Mouse (Mus musculus) heart, adult 18-20 months (tissue): ENCODE results near the gene Olfr1393. TPM values are rescaled to one million over a fixed set of nuclear protein-coding genes. Genes with fewer than 3 reads are reported as not detected.
"Not testable (repeated sequence)": the region's sequence is repeated elsewhere in the genome, so short reads cannot be mapped to it uniquely, and the experiment has no call there.

ENCODE experiments used
- DNase-seq, 2 experiments: peaks; one replicate each; pipeline ENCODE4 v3.0.0; 2021 to 2022; ENCODE audit warnings: mixed read lengths in 1 of 2
- total RNA-seq, 2 experiments: library from RNA; stranded (reverse); gene quantifications; 2 replicates each; pipeline ENCODE4 v1.2.3; 2021

The Olfr1393 gene
- total RNA-seq, 2 experiments from 2014 or later: 0.41 to 0.69 TPM

DNA sequence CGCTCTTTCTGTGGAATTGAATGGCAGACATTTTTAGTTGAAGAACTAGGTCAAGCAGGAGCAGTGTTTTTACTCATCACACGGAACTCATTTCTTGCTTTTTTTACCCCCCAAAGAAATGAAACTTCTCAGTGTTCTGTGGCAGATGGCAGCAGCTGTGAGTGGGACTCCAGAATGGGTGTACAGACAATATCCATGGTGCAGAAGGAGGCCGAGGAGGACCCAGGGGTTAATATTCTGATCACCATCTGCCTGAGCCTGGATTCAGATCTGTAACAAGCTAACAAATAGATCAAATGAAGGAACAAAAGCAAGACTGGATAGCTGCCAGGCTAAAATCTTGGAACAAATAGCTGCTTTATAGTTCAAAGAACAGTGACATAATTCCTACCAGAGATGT, 14.7 kb downstream of the Olfr1393 start:
- DNase-seq: no peak

DNA sequence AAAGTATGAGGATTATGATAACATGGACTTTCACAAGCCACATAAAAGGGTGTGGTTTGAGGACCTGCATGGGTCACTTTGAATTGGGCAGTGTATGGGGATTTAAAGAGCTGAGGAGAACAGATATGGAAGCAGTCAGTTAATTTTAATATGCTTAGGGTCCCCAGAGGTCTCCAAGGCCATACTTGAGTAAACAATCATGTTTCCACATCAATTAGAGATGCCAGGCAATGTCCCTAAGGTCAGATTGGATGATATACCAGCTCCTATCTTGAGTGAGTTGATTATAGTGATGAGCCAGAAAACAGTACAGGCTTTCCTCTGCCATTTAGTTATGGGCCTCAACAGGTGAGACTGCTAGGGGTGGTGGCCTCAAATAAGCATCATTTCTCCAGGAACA, 26.3 kb downstream of the Olfr1393 start, which contains the start of gene Olfr10:
TSS of gene Olfr10 (plus strand) at position 301 of the 400 bp plus-strand sequence.
- DNase-seq: no peak

DNA sequence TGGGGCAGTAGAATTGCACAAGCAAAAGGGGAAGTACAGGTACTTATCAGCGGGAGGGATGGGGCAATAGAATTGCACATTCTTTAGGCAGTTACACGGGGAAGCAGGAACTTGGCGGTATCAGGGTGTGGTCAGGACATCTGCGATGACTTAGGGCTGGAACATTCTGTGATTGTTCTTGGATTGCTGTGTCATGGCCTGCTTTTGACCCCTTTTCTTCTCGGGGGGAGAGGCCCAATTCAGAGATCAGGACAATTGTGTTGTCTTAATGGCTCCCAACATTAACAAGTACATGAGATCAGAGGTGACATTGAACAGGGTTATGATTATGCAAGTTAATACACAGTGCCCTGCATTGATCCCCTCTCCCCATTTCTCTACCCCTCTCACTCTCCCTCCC, 30.4 kb downstream of the Olfr1393 start:
- not testable (repeated sequence) for DNase-seq

DNA sequence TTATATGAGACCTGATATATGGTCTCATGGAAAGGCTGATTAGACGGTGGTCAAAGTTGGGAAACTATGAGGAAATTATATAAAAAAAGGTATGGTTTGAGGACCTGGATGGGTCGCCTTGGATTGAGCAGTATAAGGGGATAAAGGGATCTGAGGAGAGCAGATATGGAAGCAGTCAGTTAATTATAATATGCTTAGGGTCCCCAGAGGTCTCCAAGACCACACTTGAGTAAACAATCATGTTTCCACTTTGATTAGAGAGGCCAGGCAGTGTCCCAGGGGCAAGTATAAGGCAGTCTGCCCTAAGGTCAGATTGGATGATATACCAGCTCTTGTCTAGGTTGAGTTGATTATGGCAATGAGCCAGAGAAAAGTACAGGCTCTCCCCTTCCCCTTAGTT, 44.3 kb downstream of the Olfr1393 start, which contains the start of gene Olfr1391:
TSS of gene Olfr1391 (plus strand) at position 301 of the 400 bp plus-strand sequence.
- no peak for DNase-seq

DNA sequence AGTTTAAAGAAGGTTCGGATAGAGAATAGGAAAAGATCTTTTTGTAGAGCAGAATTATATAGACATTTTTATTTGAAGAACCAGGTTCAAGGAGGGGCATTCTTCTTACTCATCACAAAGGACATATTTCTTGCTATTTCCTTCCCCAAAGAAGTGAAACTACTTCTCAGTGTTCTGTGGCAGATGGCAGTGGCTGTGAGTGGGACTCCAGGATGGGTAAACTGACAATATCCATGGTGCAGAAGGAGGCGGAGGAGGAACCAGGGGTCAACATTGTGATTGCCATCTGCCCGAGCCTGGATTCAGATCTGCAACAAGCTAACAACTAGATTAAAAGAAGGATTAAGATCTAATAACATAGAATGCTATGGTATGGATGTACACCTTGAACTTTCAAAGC, 48.6 kb downstream of the Olfr1393 start:
- no peak for DNase-seq

DNA sequence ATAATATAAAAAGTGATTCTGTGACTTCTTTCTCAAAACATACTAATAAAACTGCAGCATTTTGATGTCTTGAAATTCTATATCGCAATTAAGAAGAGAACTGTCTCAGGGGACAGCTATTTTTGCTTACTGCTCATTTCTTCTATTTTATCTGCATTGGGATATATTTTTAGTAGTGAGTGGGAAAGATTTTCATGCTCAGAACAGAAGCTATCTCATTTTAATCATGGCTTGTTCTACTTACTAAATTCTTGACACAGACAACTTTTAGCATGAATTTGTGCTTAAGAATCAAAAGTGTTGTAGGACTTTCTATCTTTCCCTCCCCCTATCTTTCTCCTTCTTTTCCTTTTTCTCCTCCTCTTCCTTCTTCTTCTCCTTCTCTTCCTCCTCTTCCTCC, 51.6 kb downstream of the Olfr1393 start:
- DNase-seq: no peak

Other genes starting within 250 kb of the Olfr1393 start
- gene 9930111J21Rik2, start 227.1 kb upstream of the Olfr1393 start, total RNA-seq: 1 to 10 TPM; 6.2 to 7.6 TPM
- gene Tgtp2, start 214.1 kb upstream of the Olfr1393 start, total RNA-seq: 10 to 100 TPM in 1 of 2 experiments, 1 to 10 TPM in 1; 2.1 to 25.0 TPM
- gene Ifi47, start 201.7 kb upstream of the Olfr1393 start, total RNA-seq: 1 to 10 TPM; 3.4 to 5.6 TPM
- under 1 TPM; 0.59 to 0.65 TPM for gene Olfr1396, start 163.4 kb upstream of the Olfr1393 start, total RNA-seq
- gene Olfr1395, start 136.0 kb upstream of the Olfr1393 start, total RNA-seq: not detected
- not detected for gene Olfr1394, start 123.9 kb upstream of the Olfr1393 start, total RNA-seq
- gene Btnl9, start 91.1 kb upstream of the Olfr1393 start, total RNA-seq: 10 to 100 TPM; 22.3 to 25.3 TPM
- 10 to 100 TPM; 27.6 to 32.6 TPM for gene Zfp62, start 75.0 kb upstream of the Olfr1393 start, total RNA-seq
- gene Mgat1, start 34.1 kb upstream of the Olfr1393 start, total RNA-seq: 10 to 100 TPM; 67.1 TPM
- not detected for gene Olfr1392, start 7.0 kb downstream of the Olfr1393 start, total RNA-seq
- not detected for gene Olfr10, start 26.4 kb downstream of the Olfr1393 start, total RNA-seq
- gene Olfr1391, start 44.4 kb downstream of the Olfr1393 start, total RNA-seq: not detected
- gene Olfr1390, start 56.9 kb downstream of the Olfr1393 start, total RNA-seq: not detected
- not detected for gene Olfr1389, start 144.8 kb downstream of the Olfr1393 start, total RNA-seq
- under 1 TPM; 0.15 TPM for gene Olfr1388, start 158.3 kb downstream of the Olfr1393 start, total RNA-seq
- not detected for gene Olfr1387, start 177.0 kb downstream of the Olfr1393 start, total RNA-seq
- gene Olfr1386, start 186.7 kb downstream of the Olfr1393 start, total RNA-seq: not detected
- gene Olfr1385, start 210.8 kb downstream of the Olfr1393 start, total RNA-seq: not detected
- not detected for gene Olfr1384, start 228.4 kb downstream of the Olfr1393 start, total RNA-seq
- gene Olfr1383, start 241.3 kb downstream of the Olfr1393 start, total RNA-seq: under 1 TPM; 0.50 to 0.75 TPM
- not detected for gene Olfr1382, start 249.9 kb downstream of the Olfr1393 start, total RNA-seq